Comparison of ENCODE assay signal across 8 mouse cellular contexts in the genomic region with DNA sequence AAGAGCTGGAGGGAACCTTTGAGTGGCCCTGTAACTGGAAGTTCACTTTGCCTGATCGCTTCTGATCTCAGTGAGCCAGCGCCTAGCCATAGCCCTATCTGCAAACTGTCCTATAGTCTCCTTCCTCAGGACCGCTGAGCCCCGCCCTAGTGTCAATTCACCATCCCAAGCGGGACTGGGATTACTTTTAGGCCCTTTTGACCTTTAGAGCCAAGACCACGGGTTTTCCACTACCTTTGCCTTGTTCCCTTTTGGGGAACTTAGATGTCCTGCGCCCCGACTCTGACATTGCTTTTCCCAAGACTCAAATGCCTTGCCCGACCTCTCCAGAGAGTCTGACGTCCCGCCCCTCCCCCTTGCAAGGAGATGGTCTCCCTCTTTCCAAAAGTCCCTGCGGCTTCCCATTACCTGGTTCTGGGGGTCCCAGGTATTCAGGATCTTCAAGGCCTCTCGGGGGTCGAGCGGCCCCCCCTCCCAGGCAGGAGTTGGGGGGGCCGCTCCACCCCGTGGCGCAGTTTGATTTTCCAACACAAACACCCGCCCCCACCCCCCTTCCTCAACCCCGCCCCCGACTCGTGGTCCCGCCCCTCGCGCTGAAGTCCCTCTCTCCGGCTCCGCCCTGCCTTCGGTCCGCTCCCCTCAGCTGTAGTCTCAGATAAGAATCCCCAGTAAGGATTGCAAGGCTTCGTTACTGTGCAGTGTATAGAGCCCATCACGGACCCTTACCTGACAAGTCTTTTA. TPM values are rescaled to one million over a fixed set of nuclear protein-coding genes. Genes with fewer than 3 reads are reported as not detected.
A peak's percentile ranks its signal among the peaks of the same experiment; 100 is the strongest.
DNase-seq lines count a peak whose midpoint lies in the region; ATAC-seq and TF ChIP-seq lines count a peak whose summit lies in the region.

No protein-coding gene starts in this region.

- peaks cover 27% of the 10 kb centered on the region for H3K27me3 ChIP-seq in megakaryocyte, embryonic 14.5 days (replicated peaks)
- no peaks in the 10 kb centered on the region for H3K27me3 ChIP-seq in kidney, adult 2 months (replicated peaks; ENCODE audit: control insufficient read depth, insufficient read depth, low read length)
- H3K27me3 ChIP-seq in lung, embryonic 16.5 days (ENCODE audit: control insufficient read depth, insufficient read depth, low read depth, low read length), result peaks cover 8% of the 10 kb centered on the region; the same call in 1 of the 2 replicates
- H3K27me3 ChIP-seq in small intestine, adult 2 months (ENCODE audit: control insufficient read depth, insufficient read depth, low read length), result no peaks in the 10 kb centered on the region

- H3K9ac ChIP-seq in lung, embryonic 16.5 days (ENCODE audit: low read length), result peak overlapping the region; percentile 58

- peak; percentile 30 to 59 for DNase-seq in cerebellum, postnatal 25 days
- DNase-seq in heart, adult 8-10 months (ENCODE audit: low spot score), result peak; percentile 59
- peak; percentile 69 for DNase-seq in kidney, adult 2 months
- no peak for DNase-seq in urinary bladder, postnatal 36 days (ENCODE audit: low spot score in 2 of 2)

- no peak for TF ChIP-seq POLR2A in kidney, adult 2 months (IDR thresholded peaks at IDR 0.05; ENCODE audit: low read depth, low read length)
- peak; percentile 48; the same call in 1 of the 2 replicates for TF ChIP-seq POLR2A in small intestine, adult 2 months (IDR thresholded peaks at IDR 0.05; ENCODE audit: low read depth, low read length)

- no peaks in the 10 kb centered on the region for H3K9me3 ChIP-seq in megakaryocyte, embryonic 14.5 days
- H3K9me3 ChIP-seq in lung, embryonic 16.5 days (ENCODE audit: control insufficient read depth, low read length), result no peaks in the 10 kb centered on the region

- peak overlapping the region; percentile 96 for H3K4me2 ChIP-seq in lung, embryonic 16.5 days (ENCODE audit: low read depth, low read length)

- ATAC-seq in megakaryocyte, adult 5-6 weeks (ENCODE audit: poor library complexity, severe bottlenecking), result no peak
- ATAC-seq in lung, embryonic 16.5 days (ENCODE audit: low read depth), result no peak

- peak overlapping the region; percentile 82 for H3K27ac ChIP-seq in kidney, adult 2 months (ENCODE audit: insufficient read depth, low read depth, low read length)
- peak overlapping the region; percentile 93 for H3K27ac ChIP-seq in lung, embryonic 16.5 days (ENCODE audit: low read length)
- peak overlapping the region; percentile 87 for H3K27ac ChIP-seq in small intestine, adult 2 months (ENCODE audit: insufficient read depth, low read depth, low read length)

- H3K4me1 ChIP-seq in megakaryocyte, embryonic 14.5 days, result peaks cover 76% of the 10 kb centered on the region
- H3K4me1 ChIP-seq in kidney, adult 2 months (ENCODE audit: control insufficient read depth, insufficient read depth, low read length), result peaks cover 7% of the 10 kb centered on the region; the same call in 1 of the 2 replicates
- H3K4me1 ChIP-seq in lung, embryonic 16.5 days (replicated peaks; ENCODE audit: control insufficient read depth, insufficient read depth, low read length), result peaks cover 33% of the 10 kb centered on the region
- H3K4me1 ChIP-seq in small intestine, adult 2 months (ENCODE audit: control insufficient read depth, insufficient read depth, insufficient read length, low read length), result peaks cover 15% of the 10 kb centered on the region; the same call in 1 of the 2 replicates

- no peak for TF ChIP-seq CTCF in kidney, adult 2 months (conservative IDR thresholded peaks at IDR 0.05; ENCODE audit: insufficient read depth, insufficient read length, low read depth, low read length)
- no peak; the same call in 1 of the 2 replicates for TF ChIP-seq CTCF in small intestine, adult 2 months (IDR thresholded peaks at IDR 0.05; ENCODE audit: extremely low read depth, insufficient read length, insufficient replicate concordance, low read depth, low read length)

- H3K36me3 ChIP-seq in megakaryocyte, embryonic 14.5 days (replicated peaks; ENCODE audit: low read length), result no peaks in the 10 kb centered on the region
- no peaks in the 10 kb centered on the region for H3K36me3 ChIP-seq in kidney, adult 2 months (ENCODE audit: control insufficient read depth, insufficient read depth, low read length)
- no peaks in the 10 kb centered on the region for H3K36me3 ChIP-seq in lung, embryonic 16.5 days (ENCODE audit: control insufficient read depth, insufficient read depth, low read length)
- no peaks in the 10 kb centered on the region for H3K36me3 ChIP-seq in small intestine, adult 2 months (ENCODE audit: control insufficient read depth, insufficient read depth, low read length)

- peak overlapping the region; percentile 95 for H3K4me3 ChIP-seq in megakaryocyte, embryonic 14.5 days (replicated peaks)
- peak overlapping the region; percentile 70 for H3K4me3 ChIP-seq in kidney, adult 2 months (ENCODE audit: insufficient read depth, low read depth, low read length)
- peak overlapping the region; percentile 56 for H3K4me3 ChIP-seq in lung, embryonic 16.5 days (ENCODE audit: low read length)
- peak overlapping the region; percentile 74 for H3K4me3 ChIP-seq in small intestine, adult 2 months (ENCODE audit: low read depth, low read length)

- WGBS in kidney, adult 2 months, result 1% methylated on average over 31 of the region's 31 CpGs
- WGBS in lung, embryonic 16.5 days, result under 1% methylated on average over 31 of the region's 31 CpGs
- whole genome bisulfite sequencing in small intestine, adult 2 months, result 1% methylated on average over 31 of the region's 31 CpGs

RNA-seq across cellular contexts. Expression of a gene that starts 6.5 kb away (rescaled TPM):
- 44.5 and 45.4 TPM in 2 replicates for polyA plus RNA-seq in megakaryocyte, embryonic 14.5 days (2012; ENCODE audit: insufficient read depth, low replicate concordance)
- total RNA-seq in megakaryocyte, adult 5-6 weeks (2015), result 27.1 and 29.0 TPM in 2 replicates
- 5.0 and 6.7 TPM in 2 replicates for total RNA-seq in megakaryocyte, adult 5-6 weeks (2017)
- 10 to 100 TPM; 19.1 to 26.2 (median 22.3) TPM for total RNA-seq in heart, adult 8-10 months (2022)
- polyA plus RNA-seq in kidney, adult 2 months (2012; rRNA removed), result 8.8 and 10.5 TPM in 2 replicates
- 25.2 and 26.0 TPM in 2 replicates for polyA plus RNA-seq in lung, embryonic 16.5 days (2015; fragmentation: Nextera tagmentation; extraction: Ambion mirVana)
- 13.5 and 35.4 TPM in 2 replicates for polyA plus RNA-seq in small intestine, adult 2 months (2012; rRNA removed)

RNA-seq across cellular contexts. Expression of a gene that starts 21.9 kb away (rescaled TPM):
- polyA plus RNA-seq in megakaryocyte, embryonic 14.5 days (2012; ENCODE audit: insufficient read depth, low replicate concordance), result 0.35 TPM in 1 of 2 replicates, not detected in the other
- total RNA-seq in megakaryocyte, adult 5-6 weeks (2015), result 0.14 TPM in 1 of 2 replicates, not detected in the other
- 0.18 TPM in 1 of 2 replicates, not detected in the other for total RNA-seq in megakaryocyte, adult 5-6 weeks (2017)
- 10 to 100 TPM; 13.2 to 24.7 (median 19.5) TPM for total RNA-seq in heart, adult 8-10 months (2022)
- polyA plus RNA-seq in kidney, adult 2 months (2012; rRNA removed), result 25.4 and 25.8 TPM in 2 replicates
- polyA plus RNA-seq in lung, embryonic 16.5 days (2015; fragmentation: Nextera tagmentation; extraction: Ambion mirVana), result 54.7 and 57.4 TPM in 2 replicates
- 11.2 and 16.5 TPM in 2 replicates for polyA plus RNA-seq in small intestine, adult 2 months (2012; rRNA removed)

RNA-seq across cellular contexts. Expression of a gene that starts 24.6 kb away (rescaled TPM):
- polyA plus RNA-seq in megakaryocyte, embryonic 14.5 days (2012; ENCODE audit: insufficient read depth, low replicate concordance), result 0.25 and 2.4 TPM in 2 replicates
- 11.6 and 15.3 TPM in 2 replicates for total RNA-seq in megakaryocyte, adult 5-6 weeks (2015)
- 24.0 and 28.1 TPM in 2 replicates for total RNA-seq in megakaryocyte, adult 5-6 weeks (2017)
- 10 to 100 TPM; 33.3 to 39.8 (median 36.9) TPM for total RNA-seq in heart, adult 8-10 months (2022)
- polyA plus RNA-seq in kidney, adult 2 months (2012; rRNA removed), result 26.6 and 27.9 TPM in 2 replicates
- 32.3 and 32.6 TPM in 2 replicates for polyA plus RNA-seq in lung, embryonic 16.5 days (2015; fragmentation: Nextera tagmentation; extraction: Ambion mirVana)
- polyA plus RNA-seq in small intestine, adult 2 months (2012; rRNA removed), result 4.3 and 5.3 TPM in 2 replicates

RNA-seq across cellular contexts. Expression of a gene that starts 24.7 kb away (rescaled TPM):
- 33.8 and 159 TPM in 2 replicates for polyA plus RNA-seq in megakaryocyte, embryonic 14.5 days (2012; ENCODE audit: insufficient read depth, low replicate concordance)
- total RNA-seq in megakaryocyte, adult 5-6 weeks (2015), result 90.6 and 105 TPM in 2 replicates
- total RNA-seq in megakaryocyte, adult 5-6 weeks (2017), result 147 and 161 TPM in 2 replicates
- 100 to 1,000 TPM; 109 to 140 (median 120) TPM for total RNA-seq in heart, adult 8-10 months (2022)
- 251 and 317 TPM in 2 replicates for polyA plus RNA-seq in kidney, adult 2 months (2012; rRNA removed)
- polyA plus RNA-seq in lung, embryonic 16.5 days (2015; fragmentation: Nextera tagmentation; extraction: Ambion mirVana), result 158 and 165 TPM in 2 replicates
- polyA plus RNA-seq in small intestine, adult 2 months (2012; rRNA removed), result 129 and 163 TPM in 2 replicates

RNA-seq across cellular contexts. Expression of a gene that starts 50.8 kb away (rescaled TPM):
- polyA plus RNA-seq in megakaryocyte, embryonic 14.5 days (2012; ENCODE audit: insufficient read depth, low replicate concordance), result 14.5 and 29.7 TPM in 2 replicates
- total RNA-seq in megakaryocyte, adult 5-6 weeks (2015), result 13.6 and 13.9 TPM in 2 replicates
- total RNA-seq in megakaryocyte, adult 5-6 weeks (2017), result 17.1 and 19.8 TPM in 2 replicates
- 10 to 100 TPM; 16.7 to 20.4 (median 18.3) TPM for total RNA-seq in heart, adult 8-10 months (2022)
- 168 and 175 TPM in 2 replicates for polyA plus RNA-seq in kidney, adult 2 months (2012; rRNA removed)
- polyA plus RNA-seq in lung, embryonic 16.5 days (2015; fragmentation: Nextera tagmentation; extraction: Ambion mirVana), result 56.9 and 60.3 TPM in 2 replicates
- polyA plus RNA-seq in small intestine, adult 2 months (2012; rRNA removed), result 86.3 and 240 TPM in 2 replicates

Comparison
In these comparisons a context has a peak if more than half of its experiments do, and no peak if none do; other contexts are left out.
1. DNase-seq: peak in cerebellum, postnatal 25 days (2 of 2), heart, adult 8-10 months (single experiment) and kidney, adult 2 months (single experiment); none in urinary bladder, postnatal 36 days (0 of 2).
2. Peak in every context shown above with its lines, with median percentiles within 50 percentile points of each other: H3K4me3 ChIP-seq and H3K27ac ChIP-seq.